In genomic region chrX:12761259-12761625, GRCm38 (mm10) we compare ENCODE assay signal across 8 mouse cellular contexts. TPM values are rescaled to one million over a fixed set of nuclear protein-coding genes. Genes with fewer than 3 reads are reported as not detected.
DNase-seq lines count a peak whose midpoint lies in the region; ATAC-seq and TF ChIP-seq lines count a peak whose summit lies in the region.

No protein-coding gene starts in this region.

- H3K4me1 ChIP-seq in bone marrow macrophage, adult 2 months (ENCODE audit: control insufficient read depth, insufficient read depth, low read length), result peaks cover 2% of the 10 kb centered on the region; the same call in 1 of the 2 replicates
- H3K4me1 ChIP-seq in forebrain, embryonic 13.5 days, result peaks cover 10% of the 10 kb centered on the region
- H3K4me1 ChIP-seq in liver, embryonic 13.5 days (replicated peaks), result peaks cover 19% of the 10 kb centered on the region

- TF ChIP-seq POLR2A in bone marrow macrophage, adult 2 months (IDR thresholded peaks at IDR 0.05; ENCODE audit: borderline replicate concordance, low read depth, low read length), result no peak

- peak overlapping the region; percentile 88 for H3K9ac ChIP-seq in forebrain, embryonic 13.5 days
- H3K9ac ChIP-seq in liver, embryonic 13.5 days, result peak overlapping the region; percentile 88

- ATAC-seq in forebrain, embryonic 13.5 days, result peak; percentile 36; the same call in 1 of the 2 replicates
- no peak; the same call in none of the 2 replicates for ATAC-seq in liver, embryonic 13.5 days (ENCODE audit: low read depth)

- H3K9me3 ChIP-seq in forebrain, embryonic 13.5 days (replicated peaks), result no peaks in the 10 kb centered on the region
- H3K9me3 ChIP-seq in liver, embryonic 13.5 days (replicated peaks), result no peaks in the 10 kb centered on the region

- peak overlapping the region; percentile 85 for H3K4me3 ChIP-seq in bone marrow macrophage, adult 2 months (ENCODE audit: insufficient read depth, low read length)
- H3K4me3 ChIP-seq in forebrain, embryonic 13.5 days, result peak overlapping the region; percentile 61
- H3K4me3 ChIP-seq in liver, embryonic 13.5 days (replicated peaks), result peak overlapping the region; percentile 74

- DNase-seq in left cerebral cortex, postnatal 14 days (ENCODE audit: low spot score in 2 of 2), result peak; percentile 12 to 17
- DNase-seq in left cerebral cortex, postnatal 4 days, result no peak
- no peak for DNase-seq in liver, embryonic 13.5 days
- peak; percentile 10 for DNase-seq in telencephalon, adult 2 months (ENCODE audit: low read depth, low spot score)
- DNase-seq in cerebellum, adult 8-10 months, result no peak
- DNase-seq in right cerebral cortex, postnatal 36 days (ENCODE audit: low spot score in 2 of 2), result no peak

- no peaks in the 10 kb centered on the region for H3K36me3 ChIP-seq in forebrain, embryonic 13.5 days (ENCODE audit: poor library complexity, severe bottlenecking)
- no peaks in the 10 kb centered on the region for H3K36me3 ChIP-seq in liver, embryonic 13.5 days

- H3K27me3 ChIP-seq in forebrain, embryonic 13.5 days, result peaks cover 4% of the 10 kb centered on the region; the same call in 1 of the 2 replicates
- peaks cover 12% of the 10 kb centered on the region for H3K27me3 ChIP-seq in liver, embryonic 13.5 days

- H3K27ac ChIP-seq in bone marrow macrophage, adult 2 months (ENCODE audit: insufficient read depth, low read depth, low read length), result peak overlapping the region; percentile 89
- peak overlapping the region; percentile 94 for H3K27ac ChIP-seq in forebrain, embryonic 13.5 days
- H3K27ac ChIP-seq in liver, embryonic 13.5 days, result peak overlapping the region; percentile 94

- intact Hi-C loops in left cerebral cortex, postnatal 14 days (cut with DNase I), result no loop called here
- intact Hi-C loops in left cerebral cortex, postnatal 4 days (cut with DNase I), result no loop called here

- WGBS in forebrain, embryonic 13.5 days, result 10% methylated on average over 18 of the region's 25 CpGs
- WGBS in liver, embryonic 13.5 days (ENCODE audit: insufficient replicate concordance), result 4% methylated on average over 25 of the region's 25 CpGs

- peak overlapping the region; percentile 63 for H3K4me2 ChIP-seq in forebrain, embryonic 13.5 days
- peak overlapping the region; percentile 74 for H3K4me2 ChIP-seq in liver, embryonic 13.5 days

- TF ChIP-seq CTCF in bone marrow macrophage, adult 2 months (IDR thresholded peaks at IDR 0.05; ENCODE audit: low read depth, low read length), result no peak

RNA-seq across cellular contexts. Expression of gene Med14, which starts 0.6 kb away (rescaled TPM):
- 10 to 100 TPM; 76.8 to 81.5 TPM for total RNA-seq in left cerebral cortex, postnatal 14 days (2021)
- 10 to 100 TPM; 58.0 to 59.1 TPM for total RNA-seq in left cerebral cortex, postnatal 4 days (2021)
- 13.8 and 14.9 TPM in 2 replicates for polyA plus RNA-seq in bone marrow macrophage, adult 2 months (2012; ENCODE audit: insufficient read depth, insufficient read length, missing spikeins)
- polyA plus RNA-seq in forebrain, embryonic 13.5 days (2015; fragmentation: Nextera tagmentation; extraction: Ambion mirVana), result 13.6 and 14.2 TPM in 2 replicates
- 4.1 and 5.4 TPM in 2 replicates for polyA plus RNA-seq in liver, embryonic 13.5 days (2015; fragmentation: Nextera tagmentation; extraction: Ambion mirVana)

Comparison
In these comparisons a context has a peak if more than half of its experiments do, and no peak if none do; other contexts are left out.
1. DNase-seq: peak in left cerebral cortex, postnatal 14 days (2 of 2) and telencephalon, adult 2 months (single experiment); none in left cerebral cortex, postnatal 4 days (single experiment), liver, embryonic 13.5 days (single experiment), cerebellum, adult 8-10 months (single experiment) and right cerebral cortex, postnatal 36 days (0 of 2).
2. Peak in every context shown above with its lines, with median percentiles within 50 percentile points of each other: H3K27ac ChIP-seq and H3K4me3 ChIP-seq.